Mouse (Mus musculus) liver, embryonic 14.5 days (tissue): ENCODE results near the gene Mixl1. TPM values are rescaled to one million over a fixed set of nuclear protein-coding genes. Genes with fewer than 3 reads are reported as not detected.

Experiments
- ATAC-seq: fragments of 200-750 bp; cut with Nextera tagmentation; 2 replicates; pipeline ENCODE4 v1.8.0; 2017; ENCODE audit warnings: moderate number of reproducible peaks, mild to moderate bottlenecking, moderate library complexity; ENCODE audit not compliant: insufficient read depth
- DNase-seq, 3 experiments: peaks; one replicate each; pipeline ENCODE4 v3.0.0-alpha.2; 2012 to 2013; ENCODE audit warnings: low read depth in 3 of 3, low spot score in 3 of 3
- H3K27ac ChIP-seq: fragments of 300-500 bp; sonication (generic); 2 replicates; pipeline ENCODE4 v1.5.1; 2014; ENCODE audit warnings: moderate library complexity, mild to moderate bottlenecking, control low read depth, inconsistent platforms
- H3K27me3 ChIP-seq: fragments of 300-500 bp; sonication (generic); 2 replicates; pipeline ENCODE4 v1.6.1; 2014; ENCODE audit warnings: mild to moderate bottlenecking, low read length, moderate library complexity; ENCODE audit not compliant: control insufficient read depth, insufficient read depth
- H3K36me3 ChIP-seq: fragments of 300-500 bp; sonication (generic); replicated peaks from 2 replicates; pipeline ENCODE4 v1.6.1; 2014; ENCODE audit warnings: low read depth; ENCODE audit not compliant: control insufficient read depth, insufficient read depth
- H3K4me1 ChIP-seq, 2 experiments: fragments of 200-500 bp in 1 of 2; fragments of 300-500 bp in 1 of 2; sonication (generic) in 1 of 2; replicated peaks; 2 replicates each; pipeline ENCODE4 v1.6.1; 2012 to 2014; ENCODE audit warnings: antibody characterized with exemption in 1 of 2, inconsistent platforms in 1 of 2, low read length in 1 of 2; ENCODE audit not compliant: control insufficient read depth in 2 of 2, insufficient read depth in 2 of 2
- H3K4me2 ChIP-seq: fragments of 300-500 bp; sonication (generic); 2 replicates; pipeline ENCODE4 v1.6.1; 2014; ENCODE audit warnings: low read depth, mild to moderate bottlenecking, control low read depth, moderate library complexity
- H3K4me3 ChIP-seq, 2 experiments: fragments of 200-500 bp in 1 of 2; fragments of 300-500 bp in 1 of 2; sonication (generic) in 1 of 2; 2 replicates each; pipeline ENCODE4 v1.5.1; 2012 to 2014; ENCODE audit warnings: low read depth in 2 of 2, low read length in 2 of 2, mild to moderate bottlenecking in 2 of 2, control low read depth in 1 of 2, inconsistent platforms in 1 of 2, moderate library complexity in 1 of 2; ENCODE audit not compliant: insufficient read depth in 1 of 2
- H3K9ac ChIP-seq: fragments of 300-500 bp; sonication (generic); replicated peaks from 2 replicates; pipeline ENCODE4 v1.6.1; 2014; ENCODE audit warnings: mild to moderate bottlenecking, control low read depth, moderate library complexity
- H3K9me3 ChIP-seq: fragments of 300-500 bp; sonication (generic); 2 replicates; pipeline ENCODE4 v1.6.1; 2016; ENCODE audit warnings: low read length, mixed read lengths; ENCODE audit not compliant: control insufficient read depth
- CTCF ChIP-seq: IDR thresholded peaks from 2 replicates; pipeline ENCODE4 v1.5.1; 2016; ENCODE audit warnings: antibody characterized with exemption, low read depth, control low read depth
- EP300 ChIP-seq: IDR thresholded peaks from 2 replicates; pipeline ENCODE4 v1.6.1; 2016; ENCODE audit warnings: antibody characterized with exemption, low read depth
- WGBS: fragments of 180-500 bp; shearing (Covaris S2); extraction: QIAGEN DNeasy Blood & Tissue Kit; methylation state at CpG from one replicate; pipeline ENCODE4 v1.1.7; 2014; ENCODE audit not compliant: insufficient replicate concordance; 5-methylcytosine and 5-hydroxymethylcytosine counted together
- polyA plus RNA-seq, 2 experiments: library from polyadenylated mRNA; depleted of rRNA in 1 of 2; stranded (reverse) in 1 of 2; unstranded in 1 of 2; fragments of >200 nt; fragmentation: Nextera tagmentation in 1 of 2; extraction: Ambion mirVana in 1 of 2; gene quantifications; 2 replicates each; pipeline versions ENCODE4 v1.2.1 to v1.2.3; 2012 to 2014

Gene Mixl1
- polyA plus RNA-seq (2012; rRNA removed) (0.15 and 0.18 TPM in 2 replicates), polyA plus RNA-seq (2014; fragmentation: Nextera tagmentation; extraction: Ambion mirVana) (0.18 and 0.30 TPM in 2 replicates)

DNA sequence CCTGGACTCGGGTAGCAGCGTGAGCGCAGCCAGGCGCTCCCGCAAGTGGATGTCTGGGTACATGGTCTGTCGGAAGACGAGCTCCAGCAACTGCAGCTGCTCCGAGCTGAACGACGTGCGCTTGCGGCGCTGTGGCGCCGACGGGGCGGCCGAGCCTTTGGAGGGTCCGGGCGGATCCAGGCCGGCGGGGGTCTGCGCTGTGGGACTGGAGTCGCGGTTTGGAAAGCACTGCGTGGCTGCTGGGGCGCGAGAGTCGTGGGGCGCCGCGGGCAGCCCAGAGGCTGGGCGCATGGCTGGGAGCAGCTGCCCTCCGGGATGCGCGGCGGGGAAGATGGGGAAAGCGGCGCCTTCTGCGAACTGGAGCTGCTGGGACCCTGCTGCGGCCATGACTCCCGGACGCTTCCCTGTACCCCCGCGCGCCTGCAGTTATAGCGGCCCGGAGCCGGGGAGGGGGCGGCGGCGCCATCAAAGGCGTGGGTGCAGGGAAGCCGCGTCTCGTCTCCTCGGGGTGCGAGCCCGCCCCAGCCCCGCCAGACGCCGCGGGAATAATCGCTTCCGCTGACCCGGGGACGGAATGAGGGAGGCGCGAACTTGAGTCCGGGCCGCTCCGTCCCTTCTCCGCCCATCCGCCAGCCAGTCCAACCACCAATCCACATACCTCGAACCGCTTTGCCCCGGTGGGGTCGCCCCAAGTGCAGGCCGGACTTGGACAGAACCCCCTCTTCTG is at the start of gene Mixl1:
Gene Mixl1 (minus strand): TSS at position 409 of the 727 bp plus-strand sequence.
- ATAC-seq = no peak
- H3K9ac ChIP-seq = no peak within 1 kb of the TSS
- peak within 1 kb of the TSS; percentile 47 for H3K4me2 ChIP-seq
- 0 out of 4 replicates have a peak, but pooled peaks cover 0 to 2% of the 10 kb centered on the region in 2 experiments for H3K4me1 ChIP-seq
- H3K9me3 ChIP-seq = no peaks in the 10 kb centered on the region
- peaks cover 43% of the 10 kb centered on the region for H3K27me3 ChIP-seq
- DNase-seq = no peak
- no peak within 1 kb of the TSS for H3K27ac ChIP-seq
- no peaks in the 10 kb centered on the region for H3K36me3 ChIP-seq
- TF ChIP-seq EP300 = no peak
- TF ChIP-seq CTCF = no peak
- WGBS = 2% methylated on average over 73 of the region's 79 CpGs
- peak within 1 kb of the TSS in 1 of 2 experiments; percentile 29; a peak in 2 of 4 replicates for H3K4me3 ChIP-seq

GRCm38 (mm10) chr1:180729231-180729630 is 32.4 kb upstream of the Mixl1 start:
- Histone ChIP-seq H3K9ac (no peak overlapping the region), H3K36me3 (peaks cover 6% of the 10 kb centered on the region; the same call in 1 of the 2 replicates), H3K4me1 (peaks cover 25 to 35% of the 10 kb centered on the region in 2 experiments), H3K27ac (no peak overlapping the region), H3K9me3 (no peaks in the 10 kb centered on the region), H3K4me3 (no peak overlapping the region), H3K4me2 (peak overlapping the region; percentile 20), H3K27me3 (no peaks in the 10 kb centered on the region)
- no peak for TF ChIP-seq CTCF
- TF ChIP-seq EP300 = no peak
- DNase-seq (no peak), ATAC-seq (no peak)
- 75% methylated on average over 3 of the region's 3 CpGs for WGBS

DNA sequence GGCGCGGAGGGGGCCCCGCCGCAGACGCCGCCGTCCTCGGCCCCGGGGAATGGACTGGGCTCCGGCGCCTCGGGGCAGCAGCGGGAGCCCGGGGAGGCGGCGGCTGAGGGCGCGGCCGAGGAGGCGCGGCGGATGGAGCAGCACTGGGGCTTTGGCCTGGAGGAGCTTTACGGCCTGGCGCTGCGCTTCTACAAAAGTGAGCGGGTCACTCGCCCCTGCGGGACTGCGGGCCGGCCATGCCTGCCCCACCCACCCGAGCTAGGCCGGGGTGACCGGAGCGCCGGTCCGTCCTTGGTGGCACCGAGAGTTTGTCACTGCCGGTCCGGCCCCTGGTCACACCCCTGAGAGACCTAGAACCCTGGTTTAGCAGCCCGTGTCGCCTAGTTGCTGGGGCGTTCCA is 29.3 kb upstream of the Mixl1 start:
- Histone ChIP-seq H3K27ac (peak overlapping the region; percentile 78), H3K36me3 (no peaks in the 10 kb centered on the region), H3K4me2 (peak overlapping the region; percentile 98), H3K9me3 (no peaks in the 10 kb centered on the region), H3K9ac (peak overlapping the region; percentile 87), H3K27me3 (no peaks in the 10 kb centered on the region), H3K4me3 (peak overlapping the region; percentile 81 to 97), H3K4me1 (peaks cover 40 to 44% of the 10 kb centered on the region in 2 experiments)
- no peak for TF ChIP-seq EP300
- no peak for TF ChIP-seq CTCF
- ATAC-seq (peak; percentile 80), DNase-seq (peak in 1 of 3 experiments; percentile 30)
- WGBS = under 1% methylated on average over 42 of the region's 42 CpGs

GRCm38 (mm10) chr1:180725704-180726179 is 28.9 kb upstream of the Mixl1 start, which contains the start of gene Acbd3:
Gene Acbd3 (plus strand): TSS chr1:180726043.
- Histone ChIP-seq H3K36me3 (no peaks in the 10 kb centered on the region), H3K9ac (peak within 1 kb of the TSS; percentile 87), H3K27ac (peak within 1 kb of the TSS; percentile 78), H3K27me3 (no peaks in the 10 kb centered on the region), H3K4me3 (peak within 1 kb of the TSS; percentile 81 to 97), H3K4me1 (peaks cover 40 to 44% of the 10 kb centered on the region in 2 experiments), H3K9me3 (no peaks in the 10 kb centered on the region), H3K4me2 (peak within 1 kb of the TSS; percentile 98)
- DNase-seq (peak; percentile 83 to 86 (median 85)), ATAC-seq (peak; percentile 89)
- WGBS = under 1% methylated on average over 52 of the region's 52 CpGs
- no peak for TF ChIP-seq EP300
- TF ChIP-seq CTCF = peak; percentile 37

DNA sequence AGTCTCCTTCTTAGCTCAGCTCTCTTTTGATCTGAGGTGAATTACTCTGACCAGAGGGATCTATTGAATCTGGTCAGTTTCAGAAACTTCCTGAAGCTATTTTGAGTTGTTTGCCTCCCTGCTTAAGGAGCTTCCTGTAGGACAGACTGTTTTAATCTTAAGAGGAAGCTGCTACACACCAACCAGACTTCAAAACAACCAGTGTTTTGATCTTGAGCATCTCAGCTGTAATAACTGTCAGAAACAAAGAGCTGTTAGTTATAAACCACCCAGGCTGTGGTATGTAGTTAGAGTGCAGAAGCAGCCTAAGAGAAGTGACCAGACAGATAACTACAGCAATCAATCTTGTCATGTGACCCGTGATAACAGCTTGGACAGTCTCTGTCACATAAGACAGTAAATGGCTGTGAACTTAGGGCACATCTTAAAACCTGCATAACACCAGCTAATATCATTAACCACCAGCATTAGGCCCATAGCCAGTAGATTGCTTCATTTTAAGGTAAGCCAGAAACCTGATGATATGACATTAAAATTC is 26.9 kb upstream of the Mixl1 start:
- DNase-seq (no peak), ATAC-seq (no peak)
- TF ChIP-seq CTCF (no peak), EP300 (no peak)
- WGBS = 24% methylated on average over 1 of the region's 1 CpGs
- no peak overlapping the region for H3K4me2 ChIP-seq
- no peaks in the 10 kb centered on the region for H3K27me3 ChIP-seq
- no peaks in the 10 kb centered on the region for H3K9me3 ChIP-seq
- no peak overlapping the region for H3K9ac ChIP-seq
- H3K36me3 ChIP-seq = no peaks in the 10 kb centered on the region
- peaks cover 30 to 35% of the 10 kb centered on the region in 2 experiments for H3K4me1 ChIP-seq
- H3K4me3 ChIP-seq = no peak overlapping the region
- H3K27ac ChIP-seq = peak overlapping the region; percentile 10; the same call in 1 of the 2 replicates
